Mouse (Mus musculus) retina, embryonic 14.5 days (tissue): ENCODE measurements around the gene Slc25a1.
A peak's percentile ranks its signal among the peaks of the same experiment; 100 is the strongest.
"Not testable (repeated sequence)": the region's sequence is repeated elsewhere in the genome, so short reads cannot be mapped to it uniquely, and the experiment has no call there.

Experiments
- DNase-seq: peaks from one replicate; pipeline ENCODE4 v3.0.0-alpha.2; 2015; ENCODE audit warnings: low spot score

The Slc25a1 gene

GRCm38 (mm10) chr16:17928087-17928580, at the start of gene Slc25a1:
Slc25a1 (minus strand) TSS chr16:17928219.
- peak; percentile 76 for DNase-seq

- no peak for DNase-seq
Measured at GRCm38 (mm10) chr16:17971853-17972252, 43.8 kb upstream of the Slc25a1 start.

- no peak for DNase-seq
Measured at GRCm38 (mm10) chr16:17962091-17962490, 34.1 kb upstream of the Slc25a1 start.

GRCm38 (mm10) chr16:17956052-17956638, 28.1 kb upstream of the Slc25a1 start:
- DNase-seq = not testable (repeated sequence)

- DNase-seq = no peak
Measured at GRCm38 (mm10) chr16:17951618-17952017, 23.6 kb upstream of the Slc25a1 start.

- DNase-seq = peak; percentile 21
Measured at GRCm38 (mm10) chr16:17950068-17950467, 22.0 kb upstream of the Slc25a1 start.

- DNase-seq = peak; percentile 78
Measured at GRCm38 (mm10) chr16:17949421-17949877, 21.4 kb upstream of the Slc25a1 start.

- no peak for DNase-seq
Measured at GRCm38 (mm10) chr16:17945081-17945831, 17.2 kb upstream of the Slc25a1 start.

GRCm38 (mm10) chr16:17943466-17943865, 15.4 kb upstream of the Slc25a1 start:
- DNase-seq = no peak

- DNase-seq = no peak
Measured at GRCm38 (mm10) chr16:17939255-17939751, 11.3 kb upstream of the Slc25a1 start.

- DNase-seq = peak; percentile 84
Measured at GRCm38 (mm10) chr16:17938821-17939220, 10.8 kb upstream of the Slc25a1 start.

GRCm38 (mm10) chr16:17938187-17938586, 10.2 kb upstream of the Slc25a1 start:
- no peak for DNase-seq

- no peak for DNase-seq
Measured at GRCm38 (mm10) chr16:17936776-17937175, 8.8 kb upstream of the Slc25a1 start.

GRCm38 (mm10) chr16:17934445-17934910, 6.5 kb upstream of the Slc25a1 start:
- DNase-seq = no peak

- no peak for DNase-seq
Measured at GRCm38 (mm10) chr16:17933594-17934444, 5.8 kb upstream of the Slc25a1 start.

- DNase-seq = no peak
Measured at GRCm38 (mm10) chr16:17931906-17932460, 4.0 kb upstream of the Slc25a1 start.

- no peak for DNase-seq
Measured at GRCm38 (mm10) chr16:17929631-17930030, 1.6 kb upstream of the Slc25a1 start.

- no peak for DNase-seq
Measured at GRCm38 (mm10) chr16:17929211-17929610, 1.2 kb upstream of the Slc25a1 start.

- peak; percentile 88 for DNase-seq
Measured at GRCm38 (mm10) chr16:17928627-17929104, 647 bp upstream of the Slc25a1 start.

- peak; percentile 64 for DNase-seq
Measured at GRCm38 (mm10) chr16:17927351-17928082, 502 bp downstream of the Slc25a1 start.

- DNase-seq = no peak
Measured at GRCm38 (mm10) chr16:17922163-17922538, 5.9 kb downstream of the Slc25a1 start.
